In genomic region chr17:35134801-35135590, GRCm38 (mm10) we compare ENCODE assay signal across 8 mouse cellular contexts. TPM values are rescaled to one million over a fixed set of nuclear protein-coding genes. Genes with fewer than 3 reads are reported as not detected.
DNase-seq lines count a peak whose midpoint lies in the region; ATAC-seq and TF ChIP-seq lines count a peak whose summit lies in the region.

Bag6 (plus strand) TSS chr17:35135178.

- peak within 1 kb of the TSS; percentile 99 for H3K27ac ChIP-seq in MEL (ENCODE audit: control insufficient read depth, low read depth, low read length)
- peak within 1 kb of the TSS; percentile 96 for H3K27ac ChIP-seq in cerebellum, adult 2 months (ENCODE audit: insufficient read depth, low read length)
- peak within 1 kb of the TSS; percentile 97 for H3K27ac ChIP-seq in lung, embryonic 16.5 days (ENCODE audit: low read length)

- no peaks in the 10 kb centered on the region for H3K9me3 ChIP-seq in MEL (replicated peaks; ENCODE audit: insufficient read depth, low read length)
- no peaks in the 10 kb centered on the region for H3K9me3 ChIP-seq in lung, embryonic 16.5 days (ENCODE audit: control insufficient read depth, low read length)

- peak within 1 kb of the TSS; percentile 92 for H3K4me2 ChIP-seq in lung, embryonic 16.5 days (ENCODE audit: low read depth, low read length)

- peaks cover 39% of the 10 kb centered on the region for H3K79me2 ChIP-seq in MEL (ENCODE audit: control insufficient read depth, insufficient read depth, low read length, poor library complexity)

- peaks cover 0 to 18% of the 10 kb centered on the region in 2 experiments for H3K36me3 ChIP-seq in MEL (ENCODE audit: control insufficient read depth in 1 of 2, insufficient read depth in 2 of 2, low read length in 2 of 2)
- H3K36me3 ChIP-seq in lung, embryonic 16.5 days (ENCODE audit: control insufficient read depth, insufficient read depth, low read length): peaks cover 15% of the 10 kb centered on the region

- H3K9ac ChIP-seq in MEL (ENCODE audit: control insufficient read depth, low read depth, low read length, poor library complexity, severe bottlenecking): peak within 1 kb of the TSS; percentile 99
- peak within 1 kb of the TSS; percentile 87 for H3K9ac ChIP-seq in lung, embryonic 16.5 days (ENCODE audit: low read length)

- ATAC-seq in hematopoietic stem cell, adult 5-6 weeks (replicated peaks in 1 of 2; ENCODE audit: insufficient read depth in 1 of 2, low FRiP score in 2 of 2, low TSS enrichment in 1 of 2, low read depth in 1 of 2, poor library complexity in 2 of 2, severe bottlenecking in 2 of 2): peak; percentile 74 to 85
- ATAC-seq in lung, embryonic 16.5 days (ENCODE audit: low read depth): peak; percentile 95

- peak within 1 kb of the TSS; percentile 28 to 99 for H3K4me3 ChIP-seq in MEL (ENCODE audit: control insufficient read depth in 1 of 2, insufficient read depth in 1 of 2, low read depth in 2 of 2, low read length in 2 of 2)
- peak within 1 kb of the TSS; percentile 91 for H3K4me3 ChIP-seq in cerebellum, adult 2 months (replicated peaks; ENCODE audit: insufficient read depth, low read depth, low read length)
- peak within 1 kb of the TSS; percentile 89 for H3K4me3 ChIP-seq in lung, embryonic 16.5 days (ENCODE audit: low read length)

- TF ChIP-seq EP300 in MEL (IDR thresholded peaks at IDR 0.05; ENCODE audit: low read depth in 1 of 2, low read length in 2 of 2): no peak

- H3K27me3 ChIP-seq in MEL (ENCODE audit: control insufficient read depth in 1 of 2, insufficient read depth in 2 of 2, low read length in 2 of 2): no peaks in the 10 kb centered on the region
- no peaks in the 10 kb centered on the region for H3K27me3 ChIP-seq in cerebellum, adult 2 months (ENCODE audit: control insufficient read depth, insufficient read depth, low read length)
- no peaks in the 10 kb centered on the region for H3K27me3 ChIP-seq in lung, embryonic 16.5 days (ENCODE audit: control insufficient read depth, insufficient read depth, low read depth, low read length)

- peaks cover 0 to 13% of the 10 kb centered on the region in 2 experiments; a peak in 2 of 4 replicates for H3K4me1 ChIP-seq in MEL (ENCODE audit: control insufficient read depth in 1 of 2, insufficient read depth in 2 of 2, low read length in 2 of 2)
- peaks cover 4% of the 10 kb centered on the region; the same call in 1 of the 2 replicates for H3K4me1 ChIP-seq in cerebellum, adult 2 months (ENCODE audit: control insufficient read depth, insufficient read depth, low read length)
- H3K4me1 ChIP-seq in lung, embryonic 16.5 days (replicated peaks; ENCODE audit: control insufficient read depth, insufficient read depth, low read length): peaks cover 14% of the 10 kb centered on the region

- DNase-seq in MEL (ENCODE audit: low read depth, low spot score): peak; percentile 96
- DNase-seq in cerebellum, adult 2 months: peak; percentile 93 to 98
- DNase-seq in forelimb bud, embryonic 11.5 days (ENCODE audit: low read depth, low spot score): peak; percentile 95
- peak; percentile 96 for DNase-seq in layer of hippocampus, adult 9-10 months (ENCODE audit: low spot score)
- peak; percentile 94 for DNase-seq in ovary, postnatal 10 days (ENCODE audit: low spot score)
- peak; percentile 91 to 94 for DNase-seq in thymus, postnatal 10 days (ENCODE audit: low spot score in 2 of 2)

- no peak for TF ChIP-seq CTCF in MEL (IDR thresholded peaks at IDR 0.05 in 2 of 3, conservative IDR thresholded peaks at IDR 0.05 in 1 of 3; ENCODE audit: control insufficient read depth in 1 of 3, insufficient read depth in 1 of 3, low read depth in 2 of 3, low read length in 3 of 3, poor library complexity in 1 of 3, severe bottlenecking in 1 of 3)
- no peak for TF ChIP-seq CTCF in cerebellum, adult 2 months (IDR thresholded peaks at IDR 0.05; ENCODE audit: borderline replicate concordance, insufficient read depth, low read depth, low read length)

- under 1% methylated on average over 66 of the region's 66 CpGs for WGBS in cerebellum, adult 2 months
- WGBS in lung, embryonic 16.5 days: under 1% methylated on average over 66 of the region's 66 CpGs

- TF ChIP-seq POLR2A in MEL (IDR thresholded peaks at IDR 0.05; ENCODE audit: control insufficient read depth in 1 of 2, insufficient read depth in 1 of 2, low read depth in 1 of 2, low read length in 2 of 2, poor library complexity in 1 of 2): peak; percentile 76 to 82
- peak; percentile 70 for TF ChIP-seq POLR2A in cerebellum, adult 2 months (IDR thresholded peaks at IDR 0.05; ENCODE audit: borderline replicate concordance, insufficient read depth, low read length)

- TF ChIP-seq RAD21 in MEL (IDR thresholded peaks at IDR 0.05; ENCODE audit: low read depth, low read length): no peak

TF ChIP-seq in MEL, 35 proteins besides CTCF, POLR2A, EP300 and RAD21:
- no peak for TF ChIP-seq BHLHE40 (IDR thresholded peaks at IDR 0.05; ENCODE audit: borderline replicate concordance, low read depth, low read length)
- peak; percentile 81 for TF ChIP-seq ELF1 (IDR thresholded peaks at IDR 0.05; ENCODE audit: low read depth, low read length)
- no peak; the same call in 1 of the 2 replicates for TF ChIP-seq E2F4 (IDR thresholded peaks at IDR 0.05; ENCODE audit: borderline replicate concordance, low read depth, low read length)
- TF ChIP-seq JUND (IDR thresholded peaks at IDR 0.05; ENCODE audit: low read depth, low read length): no peak
- TF ChIP-seq ZNF384 (IDR thresholded peaks at IDR 0.05; ENCODE audit: low read depth, low read length): no peak
- peak; percentile 88 for TF ChIP-seq MAZ (IDR thresholded peaks at IDR 0.05; ENCODE audit: low read depth, low read length)
- peak; percentile 60 for TF ChIP-seq TBP (IDR thresholded peaks at IDR 0.05; ENCODE audit: low read depth, low read length)
- TF ChIP-seq MAX (IDR thresholded peaks at IDR 0.05; ENCODE audit: low read length): peak; percentile 99
- no peak; the same call in 1 of the 2 replicates for TF ChIP-seq POLR2AphosphoS5 (IDR thresholded peaks at IDR 0.05; ENCODE audit: borderline replicate concordance, low read depth, low read length)
- TF ChIP-seq ZKSCAN1 (IDR thresholded peaks at IDR 0.05; ENCODE audit: low read depth, low read length): no peak
- TF ChIP-seq RCOR1 (IDR thresholded peaks at IDR 0.05; ENCODE audit: low read depth, low read length): no peak
- no peak for TF ChIP-seq CHD2 (IDR thresholded peaks at IDR 0.05; ENCODE audit: low read length)
- TF ChIP-seq GABPA (IDR thresholded peaks at IDR 0.05; ENCODE audit: low read depth, low read length): no peak
- no peak for TF ChIP-seq MYB (IDR thresholded peaks at IDR 0.05; ENCODE audit: low read depth, low read length)
- TF ChIP-seq MAFK (IDR thresholded peaks at IDR 0.05; ENCODE audit: borderline replicate concordance, low read depth, low read length): no peak
- TF ChIP-seq MYC (IDR thresholded peaks at IDR 0.05; ENCODE audit: low read depth, low read length): no peak; the same call in 1 of the 2 replicates
- peak; percentile 93 for TF ChIP-seq NRF1 (IDR thresholded peaks at IDR 0.05; ENCODE audit: insufficient read depth, low read depth, low read length, poor library complexity, severe bottlenecking)
- TF ChIP-seq MXI1 (IDR thresholded peaks at IDR 0.05; ENCODE audit: low read depth, low read length): no peak; the same call in none of the 2 replicates
- TF ChIP-seq POLR2AphosphoS2 (IDR thresholded peaks at IDR 0.05; ENCODE audit: low read length): peak; percentile 84
- TF ChIP-seq CHD1 (IDR thresholded peaks at IDR 0.05; ENCODE audit: low read depth, low read length): no peak
- TF ChIP-seq MEF2A (IDR thresholded peaks at IDR 0.05; ENCODE audit: extremely low read depth, insufficient replicate concordance, low read depth, low read length, poor library complexity, severe bottlenecking): no peak
- 0 out of 2 replicates have a peak, but pooled peaks have one; percentile 37 for TF ChIP-seq GATA1 (IDR thresholded peaks at IDR 0.05; ENCODE audit: low read depth, low read length)
- no peak for TF ChIP-seq USF1 (IDR thresholded peaks at IDR 0.05; ENCODE audit: low read depth, low read length)
- TF ChIP-seq KAT2A (conservative IDR thresholded peaks at IDR 0.05; ENCODE audit: low read depth, low read length): no peak; the same call in 1 of the 2 replicates
- no peak for TF ChIP-seq USF2 (IDR thresholded peaks at IDR 0.05; ENCODE audit: borderline replicate concordance in 1 of 2, insufficient read depth in 1 of 2, low read depth in 1 of 2, low read length in 2 of 2)
- peak; percentile 18 for TF ChIP-seq TCF12 (IDR thresholded peaks at IDR 0.05; ENCODE audit: low read depth, low read length)
- peak; percentile 81 for TF ChIP-seq ZMIZ1 (IDR thresholded peaks at IDR 0.05; ENCODE audit: low read depth, low read length)
- TF ChIP-seq HCFC1 (IDR thresholded peaks at IDR 0.05; ENCODE audit: low read depth, low read length): peak; percentile 90
- TF ChIP-seq TAL1 (IDR thresholded peaks at IDR 0.05; ENCODE audit: low read length): no peak
- TF ChIP-seq SIN3A (IDR thresholded peaks at IDR 0.05; ENCODE audit: low read length): peak; percentile 90
- TF ChIP-seq NELFE (IDR thresholded peaks at IDR 0.05; ENCODE audit: low read depth, low read length): peak; percentile 70
- TF ChIP-seq ETS1 (IDR thresholded peaks at IDR 0.05; ENCODE audit: low read depth, low read length): peak; percentile 61; the same call in 1 of the 2 replicates
- TF ChIP-seq UBTF (IDR thresholded peaks at IDR 0.05; ENCODE audit: borderline replicate concordance, insufficient read depth, low read depth, low read length): no peak
- TF ChIP-seq SMC3 (IDR thresholded peaks at IDR 0.05; ENCODE audit: low read depth, low read length): no peak; the same call in 1 of the 2 replicates
- no peak for TF ChIP-seq ZC3H11A (IDR thresholded peaks at IDR 0.05; ENCODE audit: low read depth, low read length)

RNA-seq across cellular contexts. Expression of gene Bag6, which starts in this region (rescaled TPM):
- total RNA-seq in MEL (2012; rRNA removed): 98.2 and 102 TPM in 2 replicates
- 100 to 1,000 TPM in 1 of 2 experiments, not detected in 1; 283 TPM for polyA plus RNA-seq in MEL (2012; ENCODE audit: insufficient read depth in 1 of 2, insufficient read length in 2 of 2, low read depth in 1 of 2, low replicate concordance in 2 of 2, missing spikeins in 1 of 2)
- polyA plus RNA-seq in cerebellum, adult 2 months (2012; rRNA removed): 211 and 226 TPM in 2 replicates
- 109 and 121 TPM in 2 replicates for total RNA-seq in hematopoietic stem cell, adult 5-6 weeks (2017)
- polyA plus RNA-seq in lung, embryonic 16.5 days (2015; fragmentation: Nextera tagmentation; extraction: Ambion mirVana): 46.3 and 54.9 TPM in 2 replicates

Comparison
In these comparisons a context has a peak if more than half of its experiments do, and no peak if none do; other contexts are left out.
1. Peak in every context shown above with its lines: DNase-seq, ATAC-seq, H3K4me3 ChIP-seq and H3K27ac ChIP-seq.